ENCODE assay signal across 13 mouse cellular contexts in the genomic region with DNA sequence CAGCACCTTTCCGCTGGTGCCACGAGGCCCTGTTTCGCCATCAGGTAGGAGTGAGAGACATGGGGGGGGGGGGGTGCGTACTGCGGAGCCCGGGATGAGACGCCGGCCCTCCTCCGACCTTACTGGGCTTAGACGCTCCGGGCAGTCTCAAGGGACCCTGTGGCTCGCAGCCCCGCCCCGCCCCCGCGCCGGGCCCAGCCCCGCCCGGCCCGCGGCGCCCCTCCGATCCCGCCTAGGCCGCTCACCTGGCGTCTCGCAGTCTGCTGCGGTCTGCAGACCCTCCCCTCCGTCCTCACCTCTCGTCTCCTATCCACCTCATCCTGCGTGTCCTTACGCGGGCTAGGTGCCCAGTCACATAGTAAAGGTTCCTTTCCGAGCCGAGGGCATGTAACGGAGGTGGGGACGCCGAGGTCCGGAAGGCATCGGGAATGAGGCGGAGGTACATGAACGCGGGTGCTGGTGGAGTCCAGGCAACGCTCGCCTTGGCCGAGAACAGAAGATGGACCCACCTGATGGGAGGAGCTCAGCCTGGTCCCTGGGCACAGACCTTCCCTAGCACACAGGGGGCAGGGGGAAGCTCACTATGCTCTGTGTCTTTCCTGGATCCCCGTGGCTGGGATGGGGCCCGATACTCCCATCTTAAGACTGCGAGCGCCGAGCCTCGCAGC. TPM values are rescaled to one million over a fixed set of nuclear protein-coding genes. Genes with fewer than 3 reads are reported as not detected.
DNase-seq lines count a peak whose midpoint lies in the region; ATAC-seq and TF ChIP-seq lines count a peak whose summit lies in the region.
"Had no signal": no experiment of that assay in that cellular context is flagged by ENCODE, and none has a peak within 500 bp of the region (broad histone marks: within the 10 kb centered on the region; RNA-seq: fewer than 3 reads in every experiment).

No protein-coding gene starts in this region.

- no peak overlapping the region for H3K4me2 ChIP-seq in hindbrain, postnatal 0 days (ENCODE audit: low read depth, low read length)
- no peak overlapping the region for H3K4me2 ChIP-seq in hindbrain, embryonic 16.5 days (ENCODE audit: low read length)
- peak overlapping the region; percentile 45 for H3K4me2 ChIP-seq in embryonic facial prominence, embryonic 12.5 days (replicated peaks)
- H3K4me2 ChIP-seq in midbrain, embryonic 15.5 days: no peak overlapping the region

- peak overlapping the region; percentile 10; the same call in 1 of the 2 replicates for H3K4me3 ChIP-seq in hindbrain, postnatal 0 days (ENCODE audit: low read length)
- no peak overlapping the region for H3K4me3 ChIP-seq in hindbrain, embryonic 16.5 days (ENCODE audit: low read length)
- H3K4me3 ChIP-seq in embryonic facial prominence, embryonic 12.5 days: peak overlapping the region; percentile 25
- H3K4me3 ChIP-seq in midbrain, embryonic 15.5 days: no peak overlapping the region

- no peak for TF ChIP-seq CTCF in hindbrain, postnatal 0 days (IDR thresholded peaks at IDR 0.05; ENCODE audit: low read depth)

- 0 out of 2 replicates have a peak, but pooled peaks cover 7% of the 10 kb centered on the region for H3K4me1 ChIP-seq in hindbrain, postnatal 0 days (ENCODE audit: insufficient read depth, low read length)
- H3K4me1 ChIP-seq in hindbrain, embryonic 16.5 days (ENCODE audit: control insufficient read depth, insufficient read depth, low read depth, low read length): 0 out of 2 replicates have a peak, but pooled peaks cover 2% of the 10 kb centered on the region
- peaks cover 14% of the 10 kb centered on the region for H3K4me1 ChIP-seq in embryonic facial prominence, embryonic 12.5 days
- peaks cover 15% of the 10 kb centered on the region; the same call in 1 of the 2 replicates for H3K4me1 ChIP-seq in midbrain, embryonic 15.5 days

- no peaks in the 10 kb centered on the region for H3K36me3 ChIP-seq in hindbrain, postnatal 0 days (ENCODE audit: insufficient read depth, low read length)
- no peaks in the 10 kb centered on the region for H3K36me3 ChIP-seq in hindbrain, embryonic 16.5 days (ENCODE audit: control insufficient read depth, insufficient read depth, low read length)
- H3K36me3 ChIP-seq in embryonic facial prominence, embryonic 12.5 days: no peaks in the 10 kb centered on the region
- H3K36me3 ChIP-seq in midbrain, embryonic 15.5 days (replicated peaks): no peaks in the 10 kb centered on the region

- no peak overlapping the region for H3K27ac ChIP-seq in hindbrain, postnatal 0 days
- no peak overlapping the region for H3K27ac ChIP-seq in hindbrain, embryonic 16.5 days (ENCODE audit: low read depth, low read length)
- no peak overlapping the region for H3K27ac ChIP-seq in embryonic facial prominence, embryonic 12.5 days
- no peak overlapping the region for H3K27ac ChIP-seq in midbrain, embryonic 15.5 days

- H3K9me3 ChIP-seq in hindbrain, postnatal 0 days (ENCODE audit: low read length): no peaks in the 10 kb centered on the region
- no peaks in the 10 kb centered on the region for H3K9me3 ChIP-seq in hindbrain, embryonic 16.5 days (ENCODE audit: control insufficient read depth, low read length)
- H3K9me3 ChIP-seq in embryonic facial prominence, embryonic 12.5 days: no peaks in the 10 kb centered on the region
- no peaks in the 10 kb centered on the region for H3K9me3 ChIP-seq in midbrain, embryonic 15.5 days

- no peak for DNase-seq in hindbrain, postnatal 0 days (ENCODE audit: low spot score)
- peak; percentile 63 for DNase-seq in Muller cell, postnatal 12 days (ENCODE audit: inconsistent ontology term)
- DNase-seq in layer of hippocampus, postnatal 10 days (ENCODE audit: low spot score in 2 of 2): no peak
- DNase-seq: adrenal gland, postnatal 36 days; cerebellum, postnatal 10 days; kidney, adult 2 months; right cerebral cortex, postnatal 4 days; thymus, postnatal 4 days had no signal

- WGBS in hindbrain, postnatal 0 days: 1% methylated on average over 47 of the region's 52 CpGs
- WGBS in hindbrain, embryonic 16.5 days: under 1% methylated on average over 39 of the region's 52 CpGs
- WGBS in embryonic facial prominence, embryonic 12.5 days: under 1% methylated on average over 46 of the region's 52 CpGs
- under 1% methylated on average over 51 of the region's 52 CpGs for WGBS in midbrain, embryonic 15.5 days

- no peak overlapping the region for H3K9ac ChIP-seq in hindbrain, postnatal 0 days (replicated peaks; ENCODE audit: low read length)
- no peak overlapping the region for H3K9ac ChIP-seq in hindbrain, embryonic 16.5 days (ENCODE audit: low read depth, low read length)
- H3K9ac ChIP-seq in embryonic facial prominence, embryonic 12.5 days: peak overlapping the region; percentile 19; the same call in 1 of the 2 replicates
- H3K9ac ChIP-seq in midbrain, embryonic 15.5 days: no peak overlapping the region

- peaks cover 90% of the 10 kb centered on the region for H3K27me3 ChIP-seq in hindbrain, postnatal 0 days (ENCODE audit: insufficient read depth, low read length)
- peaks cover 70% of the 10 kb centered on the region for H3K27me3 ChIP-seq in hindbrain, embryonic 16.5 days (replicated peaks; ENCODE audit: control insufficient read depth, insufficient read depth, low read length)
- peaks cover 93% of the 10 kb centered on the region for H3K27me3 ChIP-seq in embryonic facial prominence, embryonic 12.5 days
- H3K27me3 ChIP-seq in midbrain, embryonic 15.5 days (replicated peaks): peaks cover 91% of the 10 kb centered on the region

- no peak for ATAC-seq in hindbrain, postnatal 0 days
- no peak for ATAC-seq in hindbrain, embryonic 16.5 days
- ATAC-seq in embryonic facial prominence, embryonic 12.5 days (ENCODE audit: insufficient number of reproducible peaks, insufficient read depth, low FRiP score, low TSS enrichment): no peak
- ATAC-seq in midbrain, embryonic 15.5 days (replicated peaks): 0 out of 2 replicates have a peak, but pooled peaks have one; percentile 14
- no peak for ATAC-seq in megakaryocyte-erythroid progenitor cell, adult 5-6 weeks (replicated peaks; ENCODE audit: low FRiP score, low TSS enrichment, poor library complexity, severe bottlenecking)

RNA-seq across cellular contexts. Expression of a gene that starts 8.9 kb away (rescaled TPM):
- not detected in 2 replicates for total RNA-seq in hindbrain, postnatal 0 days (2014; rRNA removed)
- polyA plus RNA-seq in hindbrain, postnatal 0 days (2015; fragmentation: Nextera tagmentation; extraction: Ambion mirVana): not detected in 2 replicates
- polyA plus RNA-seq in hindbrain, embryonic 16.5 days (2015; fragmentation: Nextera tagmentation; extraction: Ambion mirVana): 0.10 TPM in 1 of 2 replicates, not detected in the other
- 11.1 and 17.3 TPM in 2 replicates for polyA plus RNA-seq in embryonic facial prominence, embryonic 12.5 days (2016; fragmentation: Nextera tagmentation; extraction: Ambion mirVana)
- not detected in 2 replicates for polyA plus RNA-seq in midbrain, embryonic 15.5 days (2015; fragmentation: Nextera tagmentation; extraction: Ambion mirVana)
- not detected in 2 replicates for total RNA-seq in megakaryocyte-erythroid progenitor cell, adult 5-6 weeks (2014; fragmentation: Nextera tagmentation)
- total RNA-seq in megakaryocyte-erythroid progenitor cell, adult 5-6 weeks (2017): not detected in 2 replicates
- not detected for total RNA-seq in layer of hippocampus, postnatal 10 days (2021)
- total RNA-seq: left cerebral cortex, postnatal 36 days had no signal

Comparison
In these comparisons a context has a peak if more than half of its experiments do, and no peak if none do; other contexts are left out.
1. H3K4me3 ChIP-seq: peak in hindbrain, postnatal 0 days (single experiment) and embryonic facial prominence, embryonic 12.5 days (single experiment); none in hindbrain, embryonic 16.5 days (single experiment) and midbrain, embryonic 15.5 days (single experiment).
2. RNA of a gene that starts 8.9 kb away (polyA plus RNA-seq): 11.1 to 17.3 TPM in embryonic facial prominence, embryonic 12.5 days; not detected in midbrain, embryonic 15.5 days, 0.10 TPM in hindbrain, embryonic 16.5 days and not detected in hindbrain, postnatal 0 days; every median in the first group is over 10 times any median in the second.